Mouse (Mus musculus) kidney, adult 11 months (tissue): ENCODE results near the gene Thy1.

Experiments used
- DNase-seq: peaks from one replicate; pipeline ENCODE4 v3.0.0; 2022

The Thy1 gene

DNA sequence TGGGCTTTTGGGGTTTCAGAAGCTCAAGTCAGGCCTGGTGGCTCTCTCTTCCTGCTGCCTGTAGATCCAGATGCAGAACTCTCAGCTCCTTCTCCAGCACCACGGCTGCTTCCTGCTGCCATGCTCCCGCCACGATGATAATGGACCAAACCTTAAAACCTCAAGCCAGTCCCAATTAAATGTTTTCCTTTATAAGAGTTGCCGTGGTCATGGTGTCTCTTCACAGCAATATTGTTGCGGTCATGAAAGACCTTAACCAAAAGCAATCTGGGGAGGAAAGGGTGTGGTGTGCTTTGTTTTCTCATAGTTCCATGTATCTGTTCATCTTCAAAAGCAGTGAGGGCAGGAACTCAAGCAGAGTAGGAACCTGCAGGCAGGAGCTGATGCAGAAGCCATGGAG, 6.1 kb upstream of the Thy1 start:
- no peak for DNase-seq

DNA sequence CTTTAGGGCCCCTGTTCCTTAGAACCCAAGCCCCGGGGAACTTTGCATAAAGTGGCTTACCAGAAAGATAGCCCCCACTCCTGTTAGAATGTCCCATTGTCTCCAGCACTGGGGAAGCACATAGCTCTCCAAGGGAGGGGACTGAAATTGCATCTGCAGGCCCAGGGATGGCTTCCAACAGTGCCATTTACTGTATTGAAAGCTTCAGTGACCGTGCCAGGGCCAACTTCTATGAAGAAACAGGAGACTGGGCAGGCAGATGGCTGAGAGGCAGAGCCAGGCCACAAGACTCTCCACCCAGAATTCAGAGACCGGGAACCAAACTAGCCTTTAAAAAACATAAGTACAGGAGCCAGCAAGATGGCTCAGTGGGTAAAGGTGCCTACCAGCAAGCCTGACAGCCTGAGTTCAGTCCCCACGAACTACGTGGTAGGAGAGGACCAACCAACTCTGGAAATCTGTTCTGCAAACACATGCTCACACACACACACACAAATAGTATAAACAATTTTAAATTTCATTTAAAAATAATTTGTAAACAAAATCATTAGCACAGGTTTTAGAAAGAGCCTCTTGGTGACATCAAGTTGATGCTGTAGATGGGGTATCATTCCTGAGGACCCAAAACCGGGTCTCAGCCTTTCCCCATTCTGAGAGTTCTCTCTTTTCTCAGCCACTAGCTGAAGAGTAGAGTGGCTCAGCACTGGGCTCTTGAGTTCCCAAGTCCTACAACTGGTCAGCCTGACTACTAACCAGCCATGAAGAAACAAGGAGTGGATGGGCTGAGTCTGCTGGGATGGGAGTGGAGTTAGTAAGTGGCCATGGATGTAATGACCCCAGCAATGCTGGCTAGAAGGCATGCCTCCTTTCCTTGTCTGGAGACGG, 1.4 kb upstream of the Thy1 start:
- peak; percentile 91 for DNase-seq

DNA sequence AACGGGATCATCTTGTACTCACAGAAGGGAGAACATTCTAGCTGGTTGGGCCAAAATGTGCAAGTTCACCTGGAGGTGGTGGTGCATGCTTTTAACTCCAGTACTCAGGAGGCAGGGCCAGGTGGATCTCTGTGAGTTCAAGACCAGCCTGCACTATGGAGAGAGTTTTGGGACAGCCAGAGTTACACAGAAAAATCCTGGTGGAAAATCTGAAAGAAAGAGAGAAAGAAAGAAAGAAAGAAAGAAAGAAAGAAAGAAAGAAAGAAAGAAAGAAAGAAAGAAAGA, 846 bp upstream of the Thy1 start:
- DNase-seq, result no peak

DNA sequence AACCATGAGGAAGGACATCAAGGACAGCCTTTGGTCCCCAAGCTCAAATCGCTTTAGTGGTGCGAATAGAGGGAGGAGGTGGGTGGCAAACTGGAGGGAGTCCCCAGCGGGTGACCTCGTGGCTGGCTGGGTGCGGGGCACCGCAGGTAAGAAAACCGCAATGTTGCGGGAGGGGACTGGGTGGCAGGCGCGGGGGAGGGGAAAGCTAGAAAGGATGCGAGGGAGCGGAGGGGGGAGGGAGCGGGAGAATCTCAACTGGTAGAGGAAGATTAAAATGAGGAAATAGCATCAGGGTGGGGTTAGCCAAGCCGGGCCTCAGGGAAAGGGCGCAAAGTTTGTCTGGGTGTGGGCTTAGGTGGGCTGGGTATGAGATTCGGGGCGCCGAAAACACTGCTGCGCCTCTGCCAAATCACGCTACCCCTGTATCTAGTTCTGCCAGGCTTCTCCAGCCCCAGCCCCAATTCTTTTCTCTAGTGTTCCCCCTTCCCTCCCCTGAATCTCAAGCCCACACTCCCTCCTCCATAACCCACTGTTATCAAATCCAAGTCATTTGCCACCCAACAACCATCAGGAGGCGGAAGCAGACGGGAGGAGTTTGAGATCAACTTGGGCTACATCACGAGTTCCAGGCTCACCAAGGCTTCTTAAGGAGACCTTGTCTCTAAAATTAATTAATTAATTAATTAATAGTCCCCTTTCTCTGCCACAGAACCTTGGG, 683 bp downstream of the Thy1 start:
- DNase-seq, result peak; percentile 96

DNA sequence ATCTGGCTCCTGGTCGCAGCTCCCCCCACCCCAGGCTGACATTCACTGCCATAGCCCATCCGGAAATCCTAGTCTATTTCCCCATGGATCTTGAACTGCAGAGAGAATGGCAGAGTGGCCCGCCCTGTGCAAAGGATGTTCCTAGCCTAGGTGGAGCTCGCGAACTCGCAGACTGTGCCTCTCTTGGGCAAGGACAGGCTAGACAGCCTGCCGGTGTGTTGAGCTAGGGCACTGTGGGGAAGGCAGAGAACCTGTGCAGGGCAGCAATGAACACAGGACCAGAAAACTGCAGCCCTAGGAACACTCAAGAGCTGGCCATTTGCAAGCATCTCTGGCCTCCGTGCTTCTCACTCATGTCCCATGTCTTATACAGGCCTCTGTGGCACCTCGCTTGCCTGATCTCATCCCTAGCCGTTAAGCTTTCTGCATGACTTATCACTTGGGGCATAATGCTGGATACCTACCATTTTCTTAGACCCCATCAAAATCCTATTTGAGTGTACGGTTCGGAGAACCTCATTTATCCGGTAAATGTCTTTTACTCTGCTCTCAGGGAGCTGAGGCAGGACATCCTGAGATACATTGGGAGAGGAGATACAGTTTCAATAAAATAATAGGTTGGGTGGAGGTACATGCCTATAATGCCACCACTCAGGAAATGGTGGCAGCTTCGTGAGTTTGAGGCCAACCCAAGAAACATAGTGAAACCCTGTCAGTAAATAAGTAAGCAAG, 1.4 kb downstream of the Thy1 start:
- no peak for DNase-seq

DNA sequence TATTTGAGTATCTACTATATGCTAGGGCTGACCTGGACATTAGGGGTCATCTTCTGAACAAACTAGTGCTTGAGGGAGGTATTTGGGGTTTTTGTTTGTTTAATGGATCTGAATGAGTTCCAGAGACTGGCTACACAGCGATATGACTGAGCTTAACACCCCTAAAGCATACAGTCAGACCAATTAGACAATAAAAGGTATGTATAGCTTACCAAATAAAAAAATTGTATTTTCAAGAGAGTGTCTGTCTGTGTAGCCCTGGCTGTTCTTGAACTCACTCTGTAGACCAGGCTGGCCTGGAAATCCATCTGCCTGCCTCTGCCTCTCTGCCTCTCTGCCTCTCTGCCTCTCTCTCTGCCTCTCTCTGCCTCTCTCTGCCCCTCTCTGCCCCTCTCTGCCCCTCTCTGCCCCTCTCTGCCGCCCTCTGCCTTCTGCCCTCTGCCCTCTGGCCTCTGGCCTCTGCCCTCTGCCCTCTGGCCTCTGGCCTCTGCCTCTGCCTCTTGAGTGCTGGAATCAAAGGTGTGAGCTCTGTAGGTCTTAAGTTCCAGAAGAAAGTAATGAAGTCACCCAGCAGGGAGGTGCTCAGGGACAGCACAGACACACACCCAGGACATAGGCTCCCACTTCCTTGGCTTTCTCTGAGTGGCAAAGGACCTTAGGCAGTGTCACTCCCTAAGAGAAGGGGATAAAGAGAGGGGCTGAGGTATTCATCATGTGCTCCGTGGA, 2.1 kb downstream of the Thy1 start:
- peak; percentile 92 for DNase-seq

DNA sequence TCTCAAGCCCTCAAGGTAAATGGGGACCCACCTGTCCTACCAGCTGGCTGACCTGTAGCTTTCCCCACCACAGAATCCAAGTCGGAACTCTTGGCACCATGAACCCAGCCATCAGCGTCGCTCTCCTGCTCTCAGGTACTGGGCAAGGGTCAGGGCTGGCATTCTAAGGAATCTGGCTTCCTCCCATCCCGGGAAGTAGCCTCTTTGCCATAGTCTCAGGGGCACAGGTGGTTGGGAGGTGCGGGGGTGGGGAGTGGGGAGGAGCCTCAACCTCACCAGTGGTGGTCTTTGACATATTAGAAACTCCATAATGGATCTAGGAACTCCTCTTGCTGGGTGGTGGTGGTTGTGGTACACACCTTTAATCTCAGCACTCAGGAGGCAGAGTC, 2.7 kb downstream of the Thy1 start:
- no peak for DNase-seq

DNA sequence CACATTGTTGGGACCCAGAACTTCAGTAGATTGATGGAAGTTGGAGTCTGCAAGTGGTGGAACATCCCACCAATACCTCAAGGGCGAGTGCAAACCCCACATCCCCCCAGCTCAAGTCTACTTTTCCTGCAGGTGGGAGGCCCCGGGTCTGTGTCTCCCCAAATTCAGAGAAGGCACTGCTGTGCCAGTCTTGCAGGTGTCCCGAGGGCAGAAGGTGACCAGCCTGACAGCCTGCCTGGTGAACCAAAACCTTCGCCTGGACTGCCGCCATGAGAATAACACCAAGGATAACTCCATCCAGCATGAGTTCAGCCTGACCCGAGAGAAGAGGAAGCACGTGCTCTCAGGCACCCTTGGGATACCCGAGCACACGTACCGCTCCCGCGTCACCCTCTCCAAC, 3.2 kb downstream of the Thy1 start:
- DNase-seq, result peak; percentile 11

DNA sequence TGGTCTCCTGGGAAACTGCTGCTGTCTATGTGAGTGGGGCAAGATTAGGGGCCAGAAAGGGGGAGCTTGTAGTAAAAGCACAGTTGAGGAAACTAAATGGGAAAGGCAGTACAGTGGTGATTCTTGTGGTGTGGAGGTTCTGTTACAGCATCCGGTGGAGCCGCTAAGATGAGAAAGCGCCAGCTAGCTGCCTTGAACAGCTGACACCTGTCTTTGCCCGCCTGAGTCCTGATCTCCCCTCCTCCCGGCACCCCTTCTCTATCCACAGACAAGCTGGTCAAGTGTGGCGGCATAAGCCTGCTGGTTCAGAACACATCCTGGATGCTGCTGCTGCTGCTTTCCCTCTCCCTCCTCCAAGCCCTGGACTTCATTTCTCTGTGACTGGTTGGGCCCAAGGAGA, 3.9 kb downstream of the Thy1 start:
- DNase-seq, result no peak

DNA sequence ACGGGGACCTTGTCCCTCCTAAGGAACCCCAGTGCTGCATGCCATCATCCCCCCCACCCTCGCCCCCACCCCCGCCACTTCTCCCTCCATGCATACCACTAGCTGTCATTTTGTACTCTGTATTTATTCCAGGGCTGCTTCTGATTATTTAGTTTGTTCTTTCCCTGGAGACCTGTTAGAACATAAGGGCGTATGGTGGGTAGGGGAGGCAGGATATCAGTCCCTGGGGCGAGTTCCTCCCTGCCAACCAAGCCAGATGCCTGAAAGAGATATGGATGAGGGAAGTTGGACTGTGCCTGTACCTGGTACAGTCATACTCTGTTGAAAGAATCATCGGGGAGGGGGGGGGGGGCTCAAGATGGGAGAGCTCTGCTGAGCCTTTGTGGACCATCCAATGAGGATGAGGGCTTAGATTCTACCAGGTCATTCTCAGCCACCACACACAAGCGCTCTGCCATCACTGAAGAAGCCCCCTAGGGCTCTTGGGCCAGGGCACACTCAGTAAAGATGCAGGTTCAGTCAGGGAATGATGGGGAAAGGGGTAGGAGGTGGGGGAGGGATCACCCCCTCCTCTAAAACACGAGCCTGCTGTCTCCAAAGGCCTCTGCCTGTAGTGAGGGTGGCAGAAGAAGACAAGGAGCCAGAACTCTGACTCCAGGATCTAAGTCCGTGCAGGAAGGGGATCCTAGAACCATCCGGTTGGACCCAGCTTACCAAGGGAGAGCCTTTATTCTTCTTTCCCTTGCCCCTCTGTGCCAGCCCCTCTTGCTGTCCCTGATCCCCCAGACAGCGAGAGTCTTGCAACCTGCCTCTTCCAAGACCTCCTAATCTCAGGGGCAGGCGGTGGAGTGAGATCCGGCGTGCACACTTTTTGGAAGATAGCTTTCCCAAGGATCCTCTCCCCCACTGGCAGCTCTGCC, 4.6 kb downstream of the Thy1 start:
- peak; percentile 94 for DNase-seq

DNA sequence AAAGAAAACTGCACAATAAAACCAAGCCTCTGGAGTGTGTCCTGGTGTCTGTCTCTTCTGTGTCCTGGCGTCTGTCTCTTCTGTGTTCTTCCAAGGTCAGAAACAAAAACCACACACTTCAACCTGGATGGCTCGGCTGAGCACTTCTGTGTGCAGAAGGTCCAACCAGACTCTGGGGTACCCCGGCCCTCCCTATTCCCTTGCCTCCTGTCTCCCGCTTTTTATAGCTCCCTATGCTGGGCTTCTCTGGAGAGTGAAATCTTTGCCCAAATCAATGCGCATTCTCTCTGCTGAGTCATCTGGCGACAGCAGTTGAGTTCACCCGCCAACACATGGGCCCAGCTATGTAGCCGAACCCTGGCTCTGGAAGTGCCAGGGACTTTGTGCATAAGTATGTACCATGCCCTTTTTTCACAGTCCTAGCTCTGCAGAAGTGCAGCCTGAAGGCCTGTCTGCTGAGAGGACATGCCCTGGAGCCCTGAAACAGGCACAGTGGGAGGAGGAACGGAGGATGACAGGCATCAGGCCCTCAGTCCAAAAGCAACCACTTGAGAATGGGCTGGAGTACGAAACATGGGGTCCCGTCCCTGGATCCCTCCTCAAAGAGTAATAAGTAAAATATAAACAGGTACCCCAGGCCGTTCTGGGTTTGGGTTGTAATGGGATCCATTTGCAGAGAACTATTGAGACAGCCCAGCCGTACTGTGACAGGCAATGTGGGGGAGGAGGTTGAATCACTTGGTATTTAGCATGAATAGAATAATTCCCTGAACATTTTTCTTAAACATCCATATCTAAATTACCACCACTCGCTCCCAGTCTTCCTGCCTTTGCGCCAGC, 5.6 kb downstream of the Thy1 start:
- DNase-seq, result no peak

DNA sequence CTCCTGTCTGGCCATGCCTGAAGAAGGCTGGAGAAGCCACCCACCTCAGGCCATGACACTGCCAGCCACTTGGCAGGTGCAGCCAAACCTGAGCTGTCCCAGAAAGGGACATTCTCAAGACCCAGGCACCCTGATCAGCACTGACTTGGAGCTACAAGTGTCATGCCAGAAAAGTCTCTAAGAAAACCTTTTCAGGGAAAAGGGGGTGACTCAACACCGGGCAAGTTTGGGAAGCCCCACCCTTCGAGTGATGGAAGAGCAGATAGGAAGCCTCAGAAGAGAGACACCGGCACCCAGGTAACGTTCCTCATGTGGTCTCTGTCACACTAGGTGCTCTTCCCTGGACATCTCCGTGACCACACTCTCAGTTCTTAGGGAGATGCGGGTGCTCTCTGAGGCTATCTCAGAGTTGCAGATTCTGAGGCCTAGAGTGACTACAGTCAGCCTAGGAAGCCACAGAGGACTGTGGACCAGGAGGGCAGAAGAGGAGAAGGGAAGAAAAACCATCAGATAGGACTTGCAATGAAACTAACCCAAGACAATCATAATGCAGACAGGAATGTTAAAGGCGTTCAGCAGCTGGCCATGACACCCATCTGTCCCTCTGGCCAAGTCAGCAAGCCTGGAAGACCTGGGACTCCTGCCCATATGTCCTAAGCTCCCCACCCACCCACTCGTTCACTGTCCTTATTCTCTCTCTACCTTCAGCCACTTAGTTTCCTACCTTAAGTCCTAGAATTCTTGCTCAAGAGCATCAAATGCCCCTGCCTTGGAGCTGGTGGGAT, 6.4 kb downstream of the Thy1 start:
- peak; percentile 95 for DNase-seq

DNA sequence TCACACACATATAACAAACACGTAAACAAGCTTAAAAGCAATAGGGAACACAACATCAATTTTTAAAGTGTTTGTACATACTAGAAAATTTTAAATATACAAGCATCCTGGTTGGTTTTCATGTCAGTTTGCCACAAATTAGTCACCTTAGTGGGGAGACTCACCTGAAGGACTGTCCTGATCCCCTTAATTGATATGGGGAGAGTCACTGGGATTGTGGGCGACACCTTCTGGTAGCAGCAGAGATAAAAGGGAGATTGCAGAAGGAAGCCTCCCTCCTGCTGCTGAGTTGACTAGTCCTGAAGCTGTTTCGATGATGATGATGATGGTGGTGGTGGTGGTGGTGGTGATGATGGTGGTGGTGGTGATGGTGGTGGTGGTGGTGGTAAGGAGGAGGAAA, 9.7 kb downstream of the Thy1 start:
- DNase-seq, result no peak

DNA sequence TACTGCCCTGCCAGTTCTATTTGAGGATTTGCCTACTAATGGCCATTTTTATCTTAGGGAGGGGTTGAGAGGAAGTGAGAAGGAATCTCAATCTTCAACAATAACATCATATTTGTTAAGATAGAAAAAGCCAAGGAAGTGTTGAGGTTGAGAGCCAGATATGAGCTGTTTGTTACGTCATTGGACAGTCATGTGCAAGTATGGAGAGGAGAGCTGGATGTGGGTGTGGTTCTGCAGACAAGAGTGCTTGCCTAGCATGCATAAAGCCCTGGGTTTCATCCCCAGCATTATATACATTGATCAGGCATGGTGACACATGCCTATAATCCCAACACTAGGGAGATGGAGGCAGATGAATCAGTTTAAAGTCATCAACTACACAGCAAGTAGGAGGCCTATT, 10.8 kb downstream of the Thy1 start:
- DNase-seq, result no peak

DNA sequence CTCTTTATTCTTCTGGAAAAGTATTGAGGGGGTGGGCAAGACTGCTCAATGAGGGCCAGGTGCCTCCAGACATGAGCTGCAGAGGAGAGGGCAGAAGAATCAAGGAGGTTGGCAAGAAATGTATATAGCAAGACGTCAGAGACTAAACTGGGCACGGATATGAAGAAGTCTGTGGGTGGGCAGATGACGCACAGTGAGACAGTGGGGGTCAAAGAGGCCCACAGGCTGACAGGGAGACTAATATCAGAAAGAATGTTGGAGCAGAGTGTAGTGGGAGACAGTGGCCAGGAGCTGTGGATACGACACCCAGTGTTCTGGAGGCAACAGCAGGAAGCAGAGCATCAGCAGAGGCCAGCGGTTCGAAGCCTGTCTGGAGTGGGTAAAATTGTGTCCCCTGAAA, 15.4 kb downstream of the Thy1 start:
- DNase-seq, result no peak

DNA sequence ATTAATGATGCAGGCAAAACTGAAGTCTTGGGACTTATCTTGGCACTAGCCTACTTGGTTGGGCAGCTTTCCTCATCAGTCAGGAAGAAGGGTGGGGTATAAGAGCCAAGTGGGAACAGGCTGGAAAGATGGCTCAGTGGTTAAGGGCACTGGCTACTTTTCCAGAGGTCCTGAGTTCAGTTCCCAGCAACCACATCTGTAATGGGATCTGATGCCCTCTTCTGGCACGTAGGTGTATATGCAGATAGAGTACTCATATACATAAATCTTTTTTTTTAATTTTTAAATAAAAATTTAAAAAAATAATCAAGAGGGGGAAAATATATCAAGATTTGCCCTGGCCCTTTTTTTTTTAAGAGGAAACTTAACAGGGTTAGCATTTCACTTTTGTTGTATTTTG, 22.0 kb downstream of the Thy1 start:
- no peak for DNase-seq

DNA sequence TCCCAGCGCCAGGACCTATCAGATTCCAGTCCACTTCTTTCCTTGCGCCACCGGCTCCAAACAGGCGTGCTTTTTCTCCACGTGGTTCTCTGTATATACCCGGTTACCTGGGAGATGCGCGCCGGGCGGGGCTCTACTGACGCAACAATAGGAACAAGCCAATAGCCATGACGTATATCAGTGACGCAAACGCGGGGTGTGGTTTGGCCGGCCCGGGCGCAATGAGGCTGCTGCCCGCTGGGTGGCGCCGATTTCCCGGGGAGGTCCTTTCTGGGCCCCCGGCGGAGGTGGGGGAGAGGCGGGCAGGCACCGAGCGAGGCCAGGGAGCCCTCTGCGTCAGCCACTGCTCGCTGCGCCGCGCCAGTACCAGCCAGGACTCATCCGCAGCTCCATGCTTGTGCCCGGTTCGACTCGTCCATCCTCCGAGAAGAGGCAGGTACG, 23.6 kb downstream of the Thy1 start, which contains the start of gene Usp2:
Usp2 (plus strand) TSS at position 237 of the 441 bp plus-strand sequence.
- peak; percentile 99 for DNase-seq

DNA sequence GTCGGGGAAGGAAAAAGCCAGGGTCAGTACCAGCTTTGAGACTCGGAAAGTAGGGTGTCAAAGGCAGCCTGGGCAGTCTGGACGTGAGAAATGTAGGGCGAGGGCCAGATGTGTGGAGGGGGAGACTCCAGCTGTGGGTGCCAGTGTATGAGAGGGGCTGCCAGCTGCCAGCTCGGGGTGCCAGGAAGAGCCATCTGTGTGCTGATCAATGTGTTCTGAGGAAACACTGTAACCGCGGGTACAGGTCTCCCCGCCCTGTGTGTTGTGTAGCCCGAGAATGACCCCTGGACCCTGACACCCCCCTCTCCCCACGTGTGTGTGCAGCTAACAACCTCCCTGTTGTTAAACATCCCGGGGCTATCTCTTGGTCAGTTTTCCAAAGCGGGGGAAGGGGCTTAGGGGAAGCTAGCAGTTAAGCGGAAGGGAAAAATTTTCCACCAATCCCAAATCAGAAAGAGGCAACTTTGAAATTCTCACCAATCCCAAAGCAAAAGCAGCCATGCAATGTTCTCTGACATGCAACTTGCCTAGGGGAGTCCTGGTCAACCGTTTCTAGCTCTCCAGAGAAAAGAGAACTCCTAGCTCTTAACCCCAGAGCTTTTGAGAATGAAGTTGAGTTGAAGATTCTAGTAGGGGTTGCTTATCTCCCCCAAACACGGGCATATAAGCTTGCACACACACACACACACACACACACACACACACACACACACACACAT, 24.2 kb downstream of the Thy1 start:
- DNase-seq, result no peak

DNA sequence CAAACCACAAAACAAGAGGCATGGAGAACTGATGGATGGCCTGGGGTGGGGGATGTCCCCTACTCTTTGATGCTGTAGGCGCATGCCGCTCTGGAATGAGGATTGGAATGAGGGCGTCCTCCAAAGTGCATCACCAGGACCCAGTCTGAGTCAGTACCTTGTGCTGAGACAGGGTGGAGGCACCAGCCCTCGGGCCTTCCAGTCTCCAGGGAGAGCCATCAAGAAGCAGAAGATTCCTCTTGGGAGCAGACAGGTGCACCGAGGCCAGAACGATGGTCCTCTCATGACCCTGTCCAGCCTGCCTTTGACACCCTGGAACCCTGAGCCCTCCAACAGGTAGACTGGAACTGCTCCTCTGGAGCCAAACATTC, 24.8 kb downstream of the Thy1 start:
- DNase-seq, result no peak

DNA sequence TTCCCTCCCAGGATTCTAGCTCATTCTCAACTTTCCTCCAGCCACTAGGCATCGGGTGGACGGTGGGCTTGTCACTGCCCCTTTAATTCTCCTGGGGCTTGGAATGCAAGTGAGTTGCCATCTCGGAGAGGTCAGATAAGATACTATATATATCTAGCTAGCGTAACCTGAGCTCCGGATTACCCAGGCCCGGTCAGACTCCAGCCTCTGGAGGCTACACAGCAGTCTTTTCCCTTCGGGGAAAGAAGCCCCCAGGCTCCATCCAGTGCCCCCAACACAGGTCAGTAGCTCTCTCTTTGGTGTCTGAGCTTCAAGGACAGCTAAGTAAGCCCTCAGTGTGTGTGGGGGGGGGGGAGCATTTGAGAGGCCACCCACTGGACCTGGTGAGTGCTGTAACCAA, 26.1 kb downstream of the Thy1 start:
- DNase-seq, result no peak
